Mouse (Mus musculus) natural killer cell, adult 2 months (primary cell): ENCODE results near the gene Zfp423.

Source experiments
- DNase-seq, 2 experiments: peaks; one replicate each; pipeline ENCODE4 v3.0.0; 2022; ENCODE audit warnings: low spot score in 2 of 2

Gene Zfp423

GRCm38 (mm10) chr8:87959320-87959920 lies at the start of gene Zfp423:
TSS of gene Zfp423 (minus strand) at chr8:87959595.
- DNase-seq: no peak

DNA sequence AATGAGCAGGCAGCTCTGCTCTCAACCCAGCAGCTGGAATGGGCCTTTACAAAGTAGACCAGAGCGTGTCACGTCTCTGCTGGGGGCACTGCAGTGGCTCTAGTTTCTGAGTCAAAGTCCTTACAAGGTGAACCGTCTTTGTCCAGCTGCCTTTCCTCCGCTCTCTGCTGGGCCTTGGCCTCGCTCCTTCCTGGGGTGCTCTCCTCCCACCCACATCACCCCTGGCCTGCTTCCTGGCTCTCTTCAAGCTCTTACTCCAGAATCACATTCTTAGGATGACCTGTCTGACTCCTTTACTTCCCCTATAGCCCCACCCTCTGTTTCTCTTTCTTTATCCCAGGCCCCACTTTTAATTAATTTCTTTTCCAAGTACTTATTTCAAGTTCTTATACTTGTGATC lies 47.4 kb upstream of the Zfp423 start:
- no peak for DNase-seq

DNA sequence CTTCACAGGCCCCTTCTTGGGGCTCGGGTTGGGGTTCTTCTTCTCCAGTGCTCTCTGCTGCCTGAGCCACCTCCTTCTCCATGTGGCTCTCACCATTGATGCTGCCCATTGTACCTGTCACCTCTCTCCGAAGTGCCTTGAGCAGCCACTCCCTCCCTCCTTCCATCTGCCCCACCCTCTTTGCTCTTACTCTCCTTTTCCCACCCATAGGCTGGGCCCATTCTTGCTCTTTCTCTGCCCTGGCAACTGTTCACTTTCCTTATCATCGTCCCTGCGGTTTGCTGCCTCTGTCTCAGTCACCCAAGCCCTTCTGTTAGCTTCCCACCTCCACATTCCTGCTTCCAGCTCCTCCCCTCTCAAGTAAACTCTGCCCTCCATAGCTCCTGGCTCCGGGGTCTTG lies 25.4 kb upstream of the Zfp423 start:
- no peak for DNase-seq

DNA sequence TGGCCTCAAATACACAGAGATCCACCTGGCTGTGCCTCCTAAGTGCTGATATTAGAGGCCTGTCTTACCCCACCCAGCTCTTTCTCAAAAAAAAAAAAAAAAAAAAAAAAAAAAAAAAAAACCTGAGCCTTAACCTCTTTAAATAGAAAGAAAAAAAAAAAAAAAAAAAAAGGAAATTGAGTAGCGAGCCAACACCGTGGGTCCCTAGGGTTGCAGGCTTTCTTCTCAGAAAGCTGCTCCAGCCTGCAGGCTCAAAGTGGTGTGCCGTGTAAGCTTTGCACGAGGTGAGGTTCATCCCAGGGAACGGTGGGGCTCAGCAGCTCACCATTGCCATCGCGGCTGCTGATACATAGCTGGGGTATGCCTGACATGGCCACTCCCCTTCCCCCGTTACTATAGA lies 24.6 kb upstream of the Zfp423 start:
- no peak for DNase-seq

DNA sequence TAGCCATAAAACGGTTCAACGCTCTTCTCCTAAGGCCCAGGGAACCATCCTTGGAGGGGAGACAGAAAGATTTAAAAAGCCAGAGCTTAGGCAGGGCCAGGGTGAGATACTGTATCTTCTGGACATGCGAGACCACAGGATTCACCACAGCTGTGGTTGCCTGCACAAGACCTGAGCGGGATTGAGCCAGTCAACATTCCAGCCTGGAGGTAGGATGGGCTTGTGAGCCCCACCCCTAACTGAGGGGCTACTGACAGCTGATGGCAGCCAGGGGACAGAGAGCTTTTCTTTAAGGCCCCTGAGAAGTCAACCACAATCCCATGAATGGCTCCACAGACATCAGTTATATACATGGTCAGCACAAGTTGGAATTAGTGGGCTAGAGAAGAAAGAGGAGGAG lies 23.5 kb upstream of the Zfp423 start:
- DNase-seq: no peak

- no peak for DNase-seq
Measured at GRCm38 (mm10) chr8:87975466-87975809, 16.0 kb upstream of the Zfp423 start.

- no peak for DNase-seq
Measured at GRCm38 (mm10) chr8:87974759-87975465, 15.5 kb upstream of the Zfp423 start.

DNA sequence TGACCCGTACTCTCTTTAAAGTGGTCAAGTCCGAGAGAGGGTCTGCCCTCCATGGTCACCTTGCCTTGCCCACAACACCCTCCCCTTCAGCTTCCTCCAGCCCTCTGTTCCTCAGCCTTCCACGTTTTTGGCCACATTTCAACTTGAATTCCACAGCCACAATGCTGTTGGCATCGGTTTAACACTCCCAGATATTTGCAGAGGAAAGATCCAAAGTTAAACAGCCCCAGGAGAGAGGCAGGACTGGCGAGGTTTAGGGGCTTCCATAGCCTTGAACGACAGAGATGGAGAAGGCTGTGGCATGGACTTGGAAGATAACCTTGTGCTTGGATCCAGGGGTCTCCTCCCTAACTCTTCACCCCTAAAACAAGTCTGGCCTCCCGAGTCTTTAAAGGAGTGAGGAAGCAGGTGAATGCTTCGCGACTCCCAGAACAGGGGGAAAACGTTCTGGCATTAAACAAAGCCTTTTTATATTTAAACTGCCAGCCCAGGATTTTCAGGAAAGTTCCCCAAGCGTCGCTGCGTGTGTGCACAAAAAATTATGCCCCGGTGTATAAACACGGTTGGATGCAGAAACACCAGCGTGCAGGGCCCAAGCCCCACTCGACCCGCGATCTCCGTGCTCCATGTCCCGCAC lies 14.8 kb upstream of the Zfp423 start:
- no peak for DNase-seq

GRCm38 (mm10) chr8:87967866-87968620 lies 8.6 kb upstream of the Zfp423 start:
- DNase-seq: no peak

DNA sequence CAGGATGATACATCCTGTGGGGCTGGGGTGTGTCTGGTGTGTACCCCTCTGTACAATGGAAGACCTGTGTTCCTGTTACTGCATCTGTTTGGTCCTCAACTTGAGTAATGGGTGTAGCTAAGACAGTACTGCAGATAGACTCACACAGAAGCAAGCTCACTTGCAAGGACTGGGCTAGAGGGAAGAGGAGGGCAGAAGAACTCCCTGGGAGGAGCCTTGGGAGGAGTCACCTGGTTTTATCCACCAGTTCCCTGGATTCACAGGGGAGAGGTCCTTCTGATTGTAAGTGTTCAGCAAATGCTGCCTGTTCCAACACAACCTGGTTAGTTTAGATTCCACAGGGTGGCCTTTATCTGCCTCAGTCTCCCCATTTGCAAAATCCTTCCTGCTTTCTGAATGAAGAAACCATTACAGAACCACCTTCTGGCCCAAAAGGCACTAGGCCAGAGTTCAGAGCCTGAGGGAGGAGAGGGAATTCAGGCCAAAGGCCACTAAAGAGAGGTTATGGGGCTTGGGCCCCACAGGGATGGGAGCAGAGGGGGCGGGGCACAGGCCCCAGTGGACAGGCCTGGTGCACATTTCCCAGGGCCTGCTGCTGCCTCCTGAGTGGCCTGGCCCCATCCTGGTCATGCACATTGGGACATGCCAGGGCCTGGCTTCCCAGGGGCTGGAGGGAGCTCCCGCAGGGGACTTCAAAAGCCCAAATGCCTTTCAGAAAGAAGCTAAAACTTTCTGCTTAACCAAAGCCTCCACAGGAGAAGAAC lies 7.8 kb upstream of the Zfp423 start:
- no peak for DNase-seq

DNA sequence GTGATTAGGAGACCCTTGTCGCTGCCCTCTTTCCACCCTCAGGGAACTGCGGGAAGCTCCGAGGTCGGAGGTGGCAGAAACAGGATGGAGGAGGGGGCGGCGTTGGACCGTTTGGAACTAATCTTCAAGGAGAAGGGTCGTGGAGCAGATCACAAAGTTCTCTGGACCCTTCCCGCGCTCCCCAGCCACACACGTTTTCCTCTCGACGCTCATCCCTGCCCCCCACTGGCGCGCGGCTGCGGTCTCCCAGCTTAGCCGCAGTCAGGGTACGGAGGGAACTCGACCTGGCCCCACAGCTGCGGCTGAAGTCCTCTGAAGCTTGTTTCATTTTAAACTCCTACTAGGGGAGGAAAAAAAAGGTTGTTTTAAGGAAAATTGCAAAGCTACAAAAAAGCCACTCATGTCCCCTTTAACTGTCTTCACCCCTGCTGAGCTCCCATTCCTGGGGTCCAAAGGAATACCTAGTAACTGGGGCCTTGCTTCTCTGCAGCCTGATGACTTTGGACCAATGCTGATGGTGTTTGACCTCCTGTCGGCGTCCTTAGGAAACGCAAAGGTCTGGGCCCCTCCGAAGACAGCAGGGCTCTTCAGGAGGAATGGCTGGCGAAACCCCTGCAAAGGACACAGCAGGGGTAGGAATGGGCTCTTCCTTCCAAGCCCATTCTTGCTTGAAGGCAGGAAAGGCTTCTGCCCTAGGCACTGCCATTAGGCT lies 3.3 kb upstream of the Zfp423 start:
- DNase-seq: no peak

DNA sequence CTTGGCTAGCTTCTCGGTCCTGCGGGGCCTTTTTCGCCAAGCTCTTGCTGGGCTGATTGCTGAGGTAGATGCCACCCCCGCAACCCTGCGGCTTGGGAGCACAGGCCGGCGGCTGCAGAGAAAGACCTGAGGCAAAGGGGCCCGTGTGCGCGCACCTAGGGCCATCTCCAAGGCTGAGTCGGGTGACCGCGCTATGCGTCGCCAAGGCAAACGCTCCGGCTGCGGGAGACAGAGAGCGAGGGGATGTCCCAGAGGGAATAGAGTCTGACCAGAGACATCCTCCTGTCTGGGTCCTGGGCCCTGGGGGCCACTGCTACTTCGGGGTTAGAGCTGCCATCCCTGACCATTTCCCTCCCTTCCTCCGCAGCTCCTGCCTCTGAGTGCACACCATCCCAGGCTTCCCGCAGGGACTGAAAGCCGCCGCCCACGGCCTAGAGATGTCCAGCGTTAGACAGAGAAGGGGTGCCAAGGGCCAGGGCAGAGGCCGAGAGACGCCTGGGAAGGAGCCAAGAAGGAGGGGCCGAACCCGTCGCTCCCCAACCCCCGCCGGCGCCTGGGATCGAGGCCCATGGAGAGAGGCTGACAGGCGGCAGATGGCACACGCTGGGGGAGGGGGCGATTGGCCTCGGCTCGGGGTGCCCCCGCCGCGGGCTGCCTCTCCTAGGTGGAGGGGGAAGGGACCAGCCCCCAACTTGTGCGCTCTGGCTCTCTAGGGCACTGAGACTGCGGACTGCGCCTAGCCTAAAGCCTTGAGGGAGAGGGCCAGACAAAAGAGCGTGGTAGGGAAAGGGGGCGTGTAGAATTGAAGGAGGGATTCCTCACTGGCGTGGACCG lies 2.5 kb upstream of the Zfp423 start:
- DNase-seq: no peak

- DNase-seq: no peak
Measured at GRCm38 (mm10) chr8:87961108-87961507, 1.7 kb upstream of the Zfp423 start.

DNA sequence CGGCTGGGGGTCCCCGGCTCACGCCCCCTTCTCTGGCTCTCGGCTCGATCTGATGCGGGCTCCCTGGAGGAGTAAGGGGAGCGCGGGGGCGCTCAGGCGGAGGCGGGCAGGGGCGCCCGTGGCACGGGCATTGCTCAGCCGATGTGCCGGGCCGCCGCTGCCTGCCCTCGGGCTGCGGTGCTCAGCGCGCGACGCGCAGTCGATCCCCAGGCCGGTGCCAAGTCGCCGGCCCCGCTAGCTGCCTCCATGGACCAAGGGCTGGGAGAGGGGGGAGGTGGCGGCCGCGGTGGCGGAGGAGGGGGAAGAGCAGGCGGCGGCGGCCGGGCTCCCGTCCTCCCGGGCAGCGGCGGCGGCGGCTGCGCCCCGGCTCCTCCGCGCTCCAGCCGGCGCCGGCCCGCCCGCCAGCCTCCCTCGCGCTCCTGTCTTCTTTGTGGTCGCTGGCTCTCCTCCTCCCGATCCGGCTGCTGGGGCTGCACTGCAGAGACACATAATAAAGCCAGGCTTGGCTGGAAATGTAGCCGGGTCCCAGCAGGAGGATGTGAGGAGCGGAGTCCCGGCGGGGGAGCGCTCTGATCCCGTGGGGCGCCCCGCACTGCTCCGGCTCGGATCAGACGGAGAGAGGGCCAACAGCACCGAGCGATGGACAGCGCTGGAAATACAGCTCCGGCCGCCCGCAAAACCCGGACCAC lies 810 bp upstream of the Zfp423 start:
- no peak for DNase-seq

DNA sequence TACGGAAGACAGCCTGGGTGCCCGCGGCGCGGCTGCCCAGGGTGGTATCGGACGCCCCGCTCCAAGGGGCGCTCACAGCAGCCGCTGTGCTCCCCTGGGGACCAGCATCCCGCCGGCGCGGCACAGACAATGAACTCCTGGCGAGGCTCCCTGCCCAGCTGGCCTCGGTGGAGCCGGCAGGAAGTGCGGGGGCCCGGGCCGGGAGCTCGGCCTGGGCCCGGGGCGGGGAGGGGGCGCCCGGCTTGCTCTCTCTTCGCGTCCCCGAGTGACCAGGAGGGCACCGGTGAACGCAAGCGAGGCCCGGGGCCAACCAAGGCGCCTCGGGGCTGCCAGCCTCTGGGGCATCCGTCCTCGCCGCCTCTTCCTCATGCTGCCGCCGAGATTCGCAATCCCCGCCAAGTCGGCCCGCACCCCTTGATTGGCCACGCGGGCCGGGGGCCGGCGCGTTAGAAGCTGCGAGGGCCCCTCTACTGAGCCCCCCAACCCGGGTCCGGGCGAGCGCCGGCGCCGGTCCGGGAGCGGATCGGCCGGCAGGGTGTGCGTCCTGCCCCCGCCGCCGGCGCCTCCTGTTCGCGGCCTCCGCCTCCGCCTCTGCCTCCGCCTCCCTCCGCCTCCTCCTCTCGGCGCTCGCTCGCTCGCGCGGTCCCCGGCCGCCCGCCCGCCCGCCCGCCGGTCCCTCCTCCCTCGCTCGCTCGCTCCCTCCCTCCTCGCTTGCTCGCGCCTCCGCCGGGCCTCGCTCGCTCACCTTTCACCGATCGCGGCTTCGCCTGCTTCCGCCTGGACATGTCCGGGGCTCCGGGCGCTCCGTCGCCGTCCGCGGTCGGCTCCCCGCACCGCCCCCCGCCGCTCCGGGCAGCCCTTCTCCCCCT lies 710 bp downstream of the Zfp423 start:
- no peak for DNase-seq

- DNase-seq: no peak
Measured at GRCm38 (mm10) chr8:87957871-87958450, 1.4 kb downstream of the Zfp423 start.

GRCm38 (mm10) chr8:87956001-87956400 lies 3.4 kb downstream of the Zfp423 start:
- no peak for DNase-seq

DNA sequence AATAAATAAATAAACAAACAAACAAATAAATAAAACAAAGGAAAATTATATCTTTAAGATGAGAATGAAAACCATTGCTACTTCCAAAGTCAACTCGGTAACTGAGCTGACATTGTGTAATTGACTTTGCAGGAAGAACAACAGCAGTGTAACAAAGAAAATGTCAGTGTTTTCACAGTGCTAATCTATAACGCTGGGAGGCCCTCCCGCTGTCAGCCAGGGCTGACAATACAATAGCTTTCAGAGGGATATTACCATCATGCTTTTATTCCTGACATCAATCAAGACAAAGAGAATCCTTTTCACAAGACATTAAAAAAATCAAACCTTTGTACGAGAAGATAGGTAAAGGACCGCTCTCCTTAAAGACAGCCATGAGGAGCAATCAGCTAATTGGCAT lies 5.9 kb downstream of the Zfp423 start:
- no peak for DNase-seq
